Mouse (Mus musculus): ENCODE data around the gene Ccne1. TPM values are rescaled to one million over a fixed set of nuclear protein-coding genes. Genes with fewer than 3 reads are reported as not detected.

Ccne1 gene
- total and polyA plus RNA-seq, 3 experiments, result 15.9 to 50.9 (median 26.6) TPM

DNA sequence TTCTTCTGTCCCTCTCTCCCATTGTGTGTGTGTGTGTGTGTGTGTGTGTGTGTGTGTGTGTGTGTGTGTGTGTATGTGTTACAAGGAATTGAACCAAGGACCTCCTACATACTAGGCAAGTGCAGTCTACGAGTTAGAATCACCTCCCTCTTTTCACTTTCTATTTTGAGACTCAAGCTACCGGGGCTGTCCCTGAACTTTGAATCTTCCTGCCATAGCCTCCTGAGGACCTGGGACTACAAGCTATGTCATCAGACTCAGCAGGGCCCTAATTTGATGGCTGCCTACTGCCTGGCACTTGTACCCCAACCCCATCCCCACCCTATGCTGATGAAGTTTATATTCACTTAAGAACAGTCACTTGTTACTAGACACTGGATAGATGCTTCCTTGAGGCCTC, 18.9 kb downstream of the Ccne1 start:
- no peaks in the 10 kb centered on the region for H3K36me3 ChIP-seq (replicated peaks)
- ATAC-seq (ENCODE audit: extremely low read depth, insufficient number of reproducible peaks, low FRiP score, poor library complexity, severe bottlenecking) (no peak), DNase-seq (ENCODE audit: low spot score) (no peak)
- TF ChIP-seq POLR2AphosphoS5 (IDR thresholded peaks at IDR 0.05; ENCODE audit: insufficient replicate concordance, low read depth, low read length), result no peak
- TF ChIP-seq CTCF (IDR thresholded peaks at IDR 0.05; ENCODE audit: low read depth, low read length), result no peak
- TF ChIP-seq GATA1 (IDR thresholded peaks at IDR 0.05; ENCODE audit: borderline replicate concordance, low read length), result no peak
- no peak for TF ChIP-seq GATA2 (IDR thresholded peaks at IDR 0.05; ENCODE audit: borderline replicate concordance, low read depth, low read length)
- no peak for TF ChIP-seq TAL1 (conservative IDR thresholded peaks at IDR 0.05; ENCODE audit: low read depth, low read length)
- 0 out of 2 replicates have a peak, but pooled peaks cover 4% of the 10 kb centered on the region for H3K27me3 ChIP-seq (ENCODE audit: insufficient read depth, low read length)
- no peak overlapping the region for H3K4me3 ChIP-seq (ENCODE audit: low read depth, low read length)
- H3K4me1 ChIP-seq (ENCODE audit: insufficient read depth, low read depth, low read length), result peaks cover 52% of the 10 kb centered on the region
- no peaks in the 10 kb centered on the region for H3K9me3 ChIP-seq (replicated peaks)

DNA sequence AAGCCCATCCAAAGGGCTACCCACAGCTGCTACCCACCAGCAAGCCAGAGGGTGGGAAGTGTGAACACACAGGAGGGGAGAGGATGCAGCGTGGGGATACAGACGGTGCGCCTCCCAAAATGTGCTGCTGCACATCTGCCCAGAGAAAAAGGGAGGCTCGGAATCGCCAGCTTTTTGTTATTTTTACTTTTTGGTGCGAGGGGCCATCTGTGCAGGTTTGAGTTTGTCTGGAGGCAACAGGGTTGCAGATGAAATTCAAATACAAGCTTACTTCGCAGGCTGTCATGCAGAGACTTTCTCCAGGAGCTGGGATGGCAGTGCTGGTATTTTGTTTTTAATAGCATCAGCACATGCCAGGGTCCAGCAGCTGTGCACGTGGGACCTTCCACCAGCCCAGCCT, 19.5 kb downstream of the Ccne1 start:
- Histone ChIP-seq H3K4me3 (ENCODE audit: low read depth, low read length) (no peak overlapping the region), H3K27me3 (ENCODE audit: insufficient read depth, low read length) (0 out of 2 replicates have a peak, but pooled peaks cover 4% of the 10 kb centered on the region), H3K9me3 (replicated peaks) (no peaks in the 10 kb centered on the region), H3K36me3 (replicated peaks) (no peaks in the 10 kb centered on the region), H3K4me1 (ENCODE audit: insufficient read depth, low read depth, low read length) (peaks cover 48% of the 10 kb centered on the region)
- DNase-seq (ENCODE audit: low spot score) (no peak), ATAC-seq (ENCODE audit: extremely low read depth, insufficient number of reproducible peaks, low FRiP score, poor library complexity, severe bottlenecking) (no peak)
- TF ChIP-seq CTCF (IDR thresholded peaks at IDR 0.05; ENCODE audit: low read depth, low read length) (no peak), TAL1 (conservative IDR thresholded peaks at IDR 0.05; ENCODE audit: low read depth, low read length) (no peak), POLR2AphosphoS5 (IDR thresholded peaks at IDR 0.05; ENCODE audit: insufficient replicate concordance, low read depth, low read length) (no peak), GATA1 (IDR thresholded peaks at IDR 0.05; ENCODE audit: borderline replicate concordance, low read length) (no peak), GATA2 (IDR thresholded peaks at IDR 0.05; ENCODE audit: borderline replicate concordance, low read depth, low read length) (no peak)

DNA sequence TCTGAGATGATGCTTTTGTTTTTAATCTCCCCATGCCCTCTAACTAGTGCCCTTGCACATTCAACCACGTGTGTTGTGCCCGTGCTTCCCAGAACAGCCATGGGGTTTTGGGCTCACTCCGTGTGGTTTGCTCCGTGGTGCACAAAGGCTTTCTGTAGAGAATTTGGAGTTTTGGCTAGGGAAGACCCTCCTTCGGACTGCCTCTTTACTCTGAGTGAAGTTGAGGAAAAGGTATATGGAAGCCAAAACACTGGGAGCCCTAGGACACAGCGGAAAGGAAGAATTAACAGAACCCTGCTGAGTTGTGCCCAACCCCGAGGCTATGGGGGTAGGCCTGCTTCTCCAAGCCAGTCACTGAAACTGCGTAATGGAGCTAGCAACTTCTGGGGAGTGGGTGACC, 20.9 kb downstream of the Ccne1 start:
- TF ChIP-seq GATA1 (IDR thresholded peaks at IDR 0.05; ENCODE audit: borderline replicate concordance, low read length) (no peak), TAL1 (conservative IDR thresholded peaks at IDR 0.05; ENCODE audit: low read depth, low read length) (no peak), GATA2 (IDR thresholded peaks at IDR 0.05; ENCODE audit: borderline replicate concordance, low read depth, low read length) (no peak), CTCF (IDR thresholded peaks at IDR 0.05; ENCODE audit: low read depth, low read length) (no peak), POLR2AphosphoS5 (IDR thresholded peaks at IDR 0.05; ENCODE audit: insufficient replicate concordance, low read depth, low read length) (no peak)
- peaks cover 48% of the 10 kb centered on the region for H3K4me1 ChIP-seq (ENCODE audit: insufficient read depth, low read depth, low read length)

DNA sequence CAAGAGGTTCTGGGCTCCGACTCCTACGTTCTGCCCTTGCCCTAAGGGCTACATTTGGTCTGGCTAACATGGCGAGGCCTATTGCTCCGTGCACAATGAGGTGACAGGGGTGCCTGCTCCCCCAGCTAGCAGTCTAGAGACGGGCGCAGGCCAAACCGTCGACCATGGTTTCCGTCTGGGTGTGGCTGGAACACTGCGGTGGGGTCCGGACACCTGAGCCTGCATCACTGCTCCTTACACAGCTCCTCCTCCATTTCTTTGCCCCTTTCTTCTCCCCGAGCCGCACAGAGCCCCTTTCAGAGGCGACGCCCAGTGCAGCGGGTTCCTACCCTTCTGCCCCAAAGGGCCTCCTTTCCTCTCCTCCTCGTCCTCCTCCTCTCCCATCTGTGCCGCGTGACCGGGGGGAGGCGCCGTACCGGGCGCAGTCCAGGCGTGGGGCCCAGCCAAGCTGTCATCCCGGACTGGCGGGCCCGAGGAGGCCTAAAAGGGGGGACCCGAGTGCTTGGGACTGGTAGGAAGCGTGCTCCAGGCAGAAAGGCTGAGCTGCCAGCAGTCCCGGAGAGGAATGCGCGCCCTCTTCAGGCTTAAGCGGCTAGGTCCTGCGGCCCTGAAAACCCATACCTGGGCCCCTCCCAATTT, 21.6 kb downstream of the Ccne1 start:
- peak overlapping the region; percentile 72 for H3K4me3 ChIP-seq (ENCODE audit: low read depth, low read length)
- peak; percentile 54 for DNase-seq (ENCODE audit: low spot score)
- peaks cover 48% of the 10 kb centered on the region for H3K4me1 ChIP-seq (ENCODE audit: insufficient read depth, low read depth, low read length)
- H3K27me3 ChIP-seq (ENCODE audit: insufficient read depth, low read length), result 0 out of 2 replicates have a peak, but pooled peaks cover 4% of the 10 kb centered on the region
- no peak for TF ChIP-seq GATA1 (IDR thresholded peaks at IDR 0.05; ENCODE audit: borderline replicate concordance, low read length)
- TF ChIP-seq TAL1 (conservative IDR thresholded peaks at IDR 0.05; ENCODE audit: low read depth, low read length), result no peak
- TF ChIP-seq CTCF (IDR thresholded peaks at IDR 0.05; ENCODE audit: low read depth, low read length), result no peak
- TF ChIP-seq POLR2AphosphoS5 (IDR thresholded peaks at IDR 0.05; ENCODE audit: insufficient replicate concordance, low read depth, low read length), result no peak
- TF ChIP-seq GATA2 (IDR thresholded peaks at IDR 0.05; ENCODE audit: borderline replicate concordance, low read depth, low read length), result no peak
- H3K9me3 ChIP-seq (replicated peaks), result no peaks in the 10 kb centered on the region
- H3K36me3 ChIP-seq (replicated peaks), result no peaks in the 10 kb centered on the region
- ATAC-seq (ENCODE audit: extremely low read depth, insufficient number of reproducible peaks, low FRiP score, poor library complexity, severe bottlenecking), result peak; percentile 59

More for the DNA sequence above, 20.9 kb downstream of the Ccne1 start:
- H3K9me3 ChIP-seq (replicated peaks), result no peaks in the 10 kb centered on the region
- no peak overlapping the region for H3K4me3 ChIP-seq (ENCODE audit: low read depth, low read length)
- 0 out of 2 replicates have a peak, but pooled peaks cover 4% of the 10 kb centered on the region for H3K27me3 ChIP-seq (ENCODE audit: insufficient read depth, low read length)
- H3K36me3 ChIP-seq (replicated peaks), result no peaks in the 10 kb centered on the region
- no peak for ATAC-seq (ENCODE audit: extremely low read depth, insufficient number of reproducible peaks, low FRiP score, poor library complexity, severe bottlenecking)
- DNase-seq (ENCODE audit: low spot score), result no peak

DNA sequence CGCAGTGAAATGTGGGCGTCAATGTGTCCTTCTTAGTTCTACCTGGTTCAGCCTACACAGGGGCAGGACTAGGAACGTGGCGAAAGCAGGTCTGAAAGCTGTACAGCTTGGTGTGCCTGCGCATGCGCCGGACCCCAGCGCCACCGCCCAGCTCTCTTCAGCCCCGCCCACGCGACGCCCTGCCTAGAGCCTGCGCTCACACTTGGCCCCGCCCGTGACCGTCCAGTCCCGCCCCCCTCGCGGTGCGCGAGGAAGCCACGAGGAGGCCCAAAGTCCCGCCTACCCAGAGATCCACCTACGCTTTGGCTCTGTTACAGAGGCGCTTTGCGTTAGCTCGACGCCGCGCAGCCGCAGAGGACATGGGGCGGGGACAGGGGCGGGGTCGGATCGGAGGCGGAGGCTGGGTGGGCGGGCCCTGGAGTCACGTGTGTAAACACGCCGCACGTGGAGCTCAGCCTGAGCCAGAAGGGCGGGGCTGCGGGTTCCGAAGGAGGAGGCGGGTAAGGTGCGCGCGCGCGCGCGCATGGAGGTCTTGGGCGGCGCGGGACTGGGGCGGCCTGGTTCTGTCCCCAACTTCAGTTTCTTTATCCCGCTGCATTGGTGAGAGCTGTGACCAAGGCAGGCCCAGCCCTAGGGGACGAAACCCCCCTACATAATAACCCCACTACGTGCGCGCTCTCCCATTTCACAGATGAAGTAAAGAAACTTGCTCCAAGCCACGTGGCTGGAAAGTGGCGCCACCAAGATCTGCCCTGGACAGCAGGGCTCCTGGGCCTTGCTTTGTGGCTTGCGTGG, 22.4 kb downstream of the Ccne1 start:
- peaks cover 42% of the 10 kb centered on the region for H3K4me1 ChIP-seq (ENCODE audit: insufficient read depth, low read depth, low read length)

DNA sequence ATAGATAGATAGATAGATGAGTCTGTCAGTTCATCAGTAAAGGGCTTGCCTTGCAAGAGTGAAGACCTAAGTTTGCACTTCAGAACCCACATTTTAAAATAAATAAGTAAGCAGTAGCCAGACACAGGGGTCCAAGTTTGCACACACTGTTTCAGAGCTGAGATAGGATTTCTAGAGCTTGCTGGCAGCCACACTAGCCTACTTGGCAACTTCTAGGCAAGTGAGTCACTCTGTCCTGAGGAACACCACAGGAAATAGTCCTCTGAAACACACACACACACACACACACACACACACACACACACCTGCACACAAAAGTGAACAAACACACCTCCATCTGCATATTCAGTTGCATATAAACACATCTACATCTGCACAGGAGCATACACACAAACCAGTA, 24.4 kb downstream of the Ccne1 start:
- Histone ChIP-seq H3K9me3 (replicated peaks) (no peaks in the 10 kb centered on the region), H3K4me3 (ENCODE audit: low read depth, low read length) (no peak overlapping the region), H3K4me1 (ENCODE audit: insufficient read depth, low read depth, low read length) (peaks cover 28% of the 10 kb centered on the region), H3K27me3 (ENCODE audit: insufficient read depth, low read length) (0 out of 2 replicates have a peak, but pooled peaks cover 2% of the 10 kb centered on the region), H3K36me3 (replicated peaks) (no peaks in the 10 kb centered on the region)
- TF ChIP-seq POLR2AphosphoS5 (IDR thresholded peaks at IDR 0.05; ENCODE audit: insufficient replicate concordance, low read depth, low read length) (no peak), GATA1 (IDR thresholded peaks at IDR 0.05; ENCODE audit: borderline replicate concordance, low read length) (no peak), GATA2 (IDR thresholded peaks at IDR 0.05; ENCODE audit: borderline replicate concordance, low read depth, low read length) (no peak), TAL1 (conservative IDR thresholded peaks at IDR 0.05; ENCODE audit: low read depth, low read length) (no peak), CTCF (IDR thresholded peaks at IDR 0.05; ENCODE audit: low read depth, low read length) (no peak)
- ATAC-seq (ENCODE audit: extremely low read depth, insufficient number of reproducible peaks, low FRiP score, poor library complexity, severe bottlenecking), result no peak
- DNase-seq (ENCODE audit: low spot score), result no peak

More for the DNA sequence above, 22.4 kb downstream of the Ccne1 start:
- TF ChIP-seq GATA1 (IDR thresholded peaks at IDR 0.05; ENCODE audit: borderline replicate concordance, low read length) (no peak), CTCF (IDR thresholded peaks at IDR 0.05; ENCODE audit: low read depth, low read length) (no peak), TAL1 (conservative IDR thresholded peaks at IDR 0.05; ENCODE audit: low read depth, low read length) (no peak), GATA2 (IDR thresholded peaks at IDR 0.05; ENCODE audit: borderline replicate concordance, low read depth, low read length) (no peak), POLR2AphosphoS5 (IDR thresholded peaks at IDR 0.05; ENCODE audit: insufficient replicate concordance, low read depth, low read length) (no peak)
- Histone ChIP-seq H3K9me3 (replicated peaks) (no peaks in the 10 kb centered on the region), H3K27me3 (ENCODE audit: insufficient read depth, low read length) (0 out of 2 replicates have a peak, but pooled peaks cover 4% of the 10 kb centered on the region), H3K4me3 (ENCODE audit: low read depth, low read length) (peak overlapping the region; percentile 72), H3K36me3 (replicated peaks) (no peaks in the 10 kb centered on the region)
- DNase-seq (ENCODE audit: low spot score) (peak; percentile 90), ATAC-seq (ENCODE audit: extremely low read depth, insufficient number of reproducible peaks, low FRiP score, poor library complexity, severe bottlenecking) (peak; percentile 87)

Data from G1E (cell line).